Mouse (Mus musculus) lung, postnatal 0 days (tissue): ENCODE data around the gene Nkain2.

ENCODE experiments used
- CTCF ChIP-seq: IDR thresholded peaks from 2 replicates; pipeline ENCODE4 v1.5.1; 2016; ENCODE audit warnings: antibody characterized with exemption, mild to moderate bottlenecking
- EP300 ChIP-seq: IDR thresholded peaks from 2 replicates; pipeline ENCODE4 v1.6.1; 2016; ENCODE audit warnings: antibody characterized with exemption, mild to moderate bottlenecking, control low read depth

GRCm38 (mm10) chr10:32782732-32783359 lies 107.4 kb downstream of the Nkain2 start:
- TF ChIP-seq EP300 (no peak), CTCF (no peak)
